Mouse (Mus musculus): ENCODE data around the gene Diaph3.

DNA sequence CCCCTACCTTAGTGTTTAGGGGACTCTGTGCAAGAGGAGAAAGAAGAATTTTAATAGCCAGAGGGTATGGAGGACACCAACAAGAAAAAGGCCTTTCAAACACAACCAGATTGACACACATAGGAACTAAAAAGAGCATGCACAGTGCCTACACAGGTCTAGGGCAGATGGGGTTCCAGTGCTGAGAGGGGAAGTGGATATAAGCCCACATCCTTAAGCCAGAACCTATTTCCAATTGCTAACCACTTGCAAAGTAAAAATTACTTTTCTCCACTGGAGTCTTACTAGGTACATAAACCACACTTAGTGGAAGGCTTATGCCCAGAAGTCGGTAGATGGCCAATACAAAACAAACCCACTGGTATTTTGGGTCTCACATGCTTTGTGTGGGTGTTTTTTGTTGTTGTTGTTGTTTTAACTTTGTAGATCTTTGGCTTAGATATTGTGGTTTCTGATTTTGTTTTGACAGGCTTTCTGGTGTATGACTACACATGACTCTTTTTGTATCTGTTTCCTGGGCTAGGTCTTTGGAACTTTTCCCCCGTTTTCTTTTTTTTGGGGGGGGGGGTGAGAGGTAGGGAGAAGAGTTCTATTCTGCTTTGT, 426.8 kb downstream of the Diaph3 start:
- TF ChIP-seq GATA1 (IDR thresholded peaks at IDR 0.05; ENCODE audit: borderline replicate concordance, low read length), result no peak
- TF ChIP-seq FLI1 (IDR thresholded peaks at IDR 0.05; ENCODE audit: low read length), result no peak

Measured in megakaryocyte, embryonic 14.5 days (primary cell).